Mouse (Mus musculus): ENCODE results near the gene Faf1.

DNA sequence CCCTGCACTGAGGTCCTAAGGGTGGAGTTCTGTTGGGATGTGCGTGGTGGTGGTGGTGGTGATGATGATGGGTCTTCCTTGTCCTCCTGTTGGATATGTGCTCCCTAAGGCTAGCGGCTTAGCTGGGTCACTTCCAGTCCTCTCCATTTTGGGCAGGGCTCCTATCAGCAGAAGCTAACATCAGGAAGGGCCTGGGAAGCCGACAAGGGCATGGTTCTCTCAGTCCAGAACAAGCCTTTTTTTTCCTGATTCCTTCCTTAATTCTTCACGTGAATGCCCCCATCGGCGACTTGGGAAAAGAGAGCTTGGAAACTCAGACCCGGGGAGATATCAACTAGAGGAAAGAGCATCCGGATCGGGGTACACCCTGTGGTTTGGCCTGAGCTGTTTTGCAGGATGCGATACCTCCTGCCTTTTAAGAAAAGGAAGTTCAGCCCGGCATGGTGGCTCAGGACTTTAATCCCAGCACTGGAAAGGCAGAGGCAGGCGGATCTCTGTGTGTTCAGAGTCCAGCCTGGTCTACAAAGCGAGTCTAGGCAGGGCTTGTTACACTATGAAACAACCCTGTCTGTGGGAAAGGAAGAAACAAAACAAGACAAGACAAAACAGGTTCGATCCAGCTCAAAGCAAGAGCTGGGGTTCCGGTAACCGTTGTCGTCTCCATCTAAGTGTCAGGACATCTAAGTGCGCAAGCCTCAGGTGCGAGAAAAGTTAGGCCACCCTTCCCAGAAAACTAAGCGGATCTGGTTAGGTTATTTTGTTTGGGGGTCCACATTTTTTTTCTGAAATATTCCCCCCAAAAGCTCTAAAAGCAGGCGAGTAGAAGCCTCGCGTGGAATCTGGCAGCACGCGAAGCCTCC, 299.2 kb downstream of the Faf1 start:
- no peak for TF ChIP-seq CTCF (conservative IDR thresholded peaks at IDR 0.05 in 1 of 2, IDR thresholded peaks at IDR 0.05 in 1 of 2; ENCODE audit: low read depth in 2 of 2, low read length in 2 of 2)
- no peak for TF ChIP-seq POLR2A (IDR thresholded peaks at IDR 0.05; ENCODE audit: low read depth, low read length)
- no peak for TF ChIP-seq NRF1 (IDR thresholded peaks at IDR 0.05; ENCODE audit: low read depth, low read length)
- TF ChIP-seq MYC (IDR thresholded peaks at IDR 0.05; ENCODE audit: low read depth, low read length), result no peak
- TF ChIP-seq USF1 (IDR thresholded peaks at IDR 0.05; ENCODE audit: low read depth, low read length), result no peak
- TF ChIP-seq CHD2 (IDR thresholded peaks at IDR 0.05; ENCODE audit: low read length), result no peak
- no peak for TF ChIP-seq ZNF384 (IDR thresholded peaks at IDR 0.05; ENCODE audit: low read depth, low read length)
- no peak for TF ChIP-seq ZC3H11A (IDR thresholded peaks at IDR 0.05; ENCODE audit: low read depth, low read length)
- TF ChIP-seq EP300 (IDR thresholded peaks at IDR 0.05; ENCODE audit: low read length), result no peak
- TF ChIP-seq TCF12 (IDR thresholded peaks at IDR 0.05; ENCODE audit: low read depth, low read length), result no peak
